Mouse (Mus musculus) hindbrain, embryonic 13.5 days (tissue): ENCODE measurements around the gene Prdm16. TPM values are rescaled to one million over a fixed set of nuclear protein-coding genes. Genes with fewer than 3 reads are reported as not detected.

Source experiments
- ATAC-seq: fragments of 200-750 bp; cut with Nextera tagmentation; 2 replicates; pipeline ENCODE4 v1.8.0; 2017; ENCODE audit warnings: moderate TSS enrichment; ENCODE audit not compliant: low FRiP score
- H3K27ac ChIP-seq: fragments of 300-500 bp; sonication (generic); 2 replicates; pipeline ENCODE4 v1.5.1; 2015; ENCODE audit warnings: inconsistent platforms, mild to moderate bottlenecking, moderate library complexity
- H3K27me3 ChIP-seq: fragments of 300-500 bp; sonication (generic); 2 replicates; pipeline ENCODE4 v1.6.1; 2015; ENCODE audit warnings: mild to moderate bottlenecking, inconsistent platforms
- H3K36me3 ChIP-seq: fragments of 300-500 bp; sonication (generic); 2 replicates; pipeline ENCODE4 v1.6.1; 2015; ENCODE audit warnings: mild to moderate bottlenecking, inconsistent platforms
- H3K4me1 ChIP-seq: fragments of 300-500 bp; sonication (generic); replicated peaks from 2 replicates; pipeline ENCODE4 v1.6.1; 2015; ENCODE audit warnings: inconsistent platforms
- H3K4me2 ChIP-seq: fragments of 300-500 bp; sonication (generic); 2 replicates; pipeline ENCODE4 v1.6.1; 2015; ENCODE audit warnings: inconsistent platforms, mild to moderate bottlenecking, moderate library complexity
- H3K4me3 ChIP-seq: fragments of 300-500 bp; sonication (generic); 2 replicates; pipeline ENCODE4 v1.5.1; 2015; ENCODE audit warnings: mild to moderate bottlenecking, inconsistent platforms
- H3K9ac ChIP-seq: fragments of 300-500 bp; sonication (generic); 2 replicates; pipeline ENCODE4 v1.6.1; 2015; ENCODE audit warnings: mild to moderate bottlenecking, inconsistent platforms
- H3K9me3 ChIP-seq: fragments of 300-500 bp; sonication (generic); 2 replicates; pipeline ENCODE4 v1.6.1; 2016; ENCODE audit warnings: inconsistent platforms
- WGBS: fragments of 180-500 bp; shearing (Covaris S2); methylation state at CpG from one replicate; pipeline ENCODE4 v1.1.7; 2015; 5-methylcytosine and 5-hydroxymethylcytosine counted together
- polyA plus RNA-seq: library from polyadenylated mRNA; unstranded; fragments of >200 nt; fragmentation: Nextera tagmentation; extraction: Ambion mirVana; gene quantifications from 2 replicates; pipeline ENCODE4 v1.2.1, GENCODE M21; 2015

Prdm16 gene
- polyA plus RNA-seq, 1 experiment from 2014 or later: 17.2 TPM

DNA sequence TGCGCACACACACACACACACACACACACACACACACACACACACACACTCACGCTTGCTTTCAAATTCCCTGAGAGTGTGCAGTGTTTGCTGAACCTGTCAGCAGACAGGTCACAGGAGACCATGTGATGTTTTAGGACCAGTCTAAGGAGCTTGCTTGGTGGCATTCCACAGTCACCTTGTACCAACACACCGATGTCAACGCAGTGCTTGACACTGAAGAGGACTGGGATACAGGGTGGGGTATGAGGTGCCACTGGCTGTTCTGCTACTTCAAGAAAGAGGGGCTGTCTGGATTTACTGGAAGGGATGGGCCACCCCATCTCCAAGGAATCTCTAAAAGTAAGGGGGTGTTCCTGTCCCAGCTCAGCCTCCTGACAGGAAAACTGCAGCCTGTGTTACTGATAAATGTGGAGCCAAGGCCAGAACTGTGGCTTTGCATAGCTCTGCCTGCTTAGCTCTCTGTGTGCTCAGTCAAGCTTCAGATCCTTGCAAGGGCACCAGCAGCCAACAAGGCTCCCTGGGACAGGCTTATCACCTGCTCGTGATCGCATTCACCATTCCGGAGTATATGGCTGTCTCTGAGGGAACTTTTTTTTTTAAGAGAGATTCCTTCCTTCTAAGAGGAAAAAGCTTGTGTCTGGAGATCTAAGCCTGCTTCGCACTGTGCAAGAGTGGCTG, 157.6 kb downstream of the Prdm16 start:
- Histone ChIP-seq H3K27ac (no peak overlapping the region), H3K9ac (no peak overlapping the region), H3K4me2 (no peak overlapping the region), H3K4me1 (peaks cover 9% of the 10 kb centered on the region), H3K27me3 (peaks cover 98% of the 10 kb centered on the region), H3K9me3 (no peaks in the 10 kb centered on the region), H3K36me3 (no peaks in the 10 kb centered on the region), H3K4me3 (no peak overlapping the region)
- WGBS: 95% methylated on average over 8 of the region's 8 CpGs
- no peak for ATAC-seq

DNA sequence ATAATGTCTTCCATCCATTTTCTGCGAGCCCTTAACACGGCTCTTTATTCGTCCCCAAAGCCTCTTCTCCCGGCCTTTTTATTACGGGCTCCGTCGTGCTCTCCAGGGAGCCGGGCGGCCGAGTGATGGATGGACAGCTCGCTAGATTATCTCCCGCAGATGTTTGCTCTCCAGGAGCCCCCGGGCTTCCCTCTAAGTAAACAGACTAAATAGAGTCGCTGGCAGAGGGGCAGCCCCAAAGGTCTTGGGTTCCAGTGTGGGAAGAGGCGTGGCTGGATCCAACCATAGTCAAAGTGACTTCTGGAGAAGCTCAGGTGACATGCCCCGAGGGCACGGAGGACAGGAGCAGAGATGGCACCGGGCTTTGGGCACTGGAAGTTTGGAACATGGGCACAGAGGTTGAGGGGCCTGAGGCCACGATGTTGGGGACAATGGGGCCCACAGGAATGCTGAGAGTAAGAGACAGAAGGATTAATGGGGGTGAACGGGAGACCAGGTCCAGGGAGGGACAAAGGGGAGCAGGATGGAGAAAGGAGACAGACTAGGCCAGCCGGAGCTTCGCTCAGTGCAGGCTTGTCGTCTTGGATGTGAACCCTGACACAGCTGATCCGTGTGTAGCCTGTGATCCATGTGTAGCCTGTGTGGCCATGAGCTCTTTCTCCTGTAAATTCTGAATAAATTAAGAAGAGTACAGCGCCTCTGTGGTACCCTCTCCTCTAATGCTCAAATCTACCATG, 162.9 kb downstream of the Prdm16 start:
- Histone ChIP-seq H3K27me3 (peaks cover 92% of the 10 kb centered on the region), H3K4me2 (0 out of 2 replicates have a peak overlapping the region, but pooled peaks have one; percentile 0), H3K4me1 (peaks cover 38% of the 10 kb centered on the region), H3K4me3 (no peak overlapping the region), H3K36me3 (no peaks in the 10 kb centered on the region), H3K27ac (peak overlapping the region; percentile 61; the same call in 1 of the 2 replicates), H3K9ac (0 out of 2 replicates have a peak overlapping the region, but pooled peaks have one; percentile 35), H3K9me3 (no peaks in the 10 kb centered on the region)
- ATAC-seq: no peak
- WGBS: 11% methylated on average over 25 of the region's 25 CpGs

DNA sequence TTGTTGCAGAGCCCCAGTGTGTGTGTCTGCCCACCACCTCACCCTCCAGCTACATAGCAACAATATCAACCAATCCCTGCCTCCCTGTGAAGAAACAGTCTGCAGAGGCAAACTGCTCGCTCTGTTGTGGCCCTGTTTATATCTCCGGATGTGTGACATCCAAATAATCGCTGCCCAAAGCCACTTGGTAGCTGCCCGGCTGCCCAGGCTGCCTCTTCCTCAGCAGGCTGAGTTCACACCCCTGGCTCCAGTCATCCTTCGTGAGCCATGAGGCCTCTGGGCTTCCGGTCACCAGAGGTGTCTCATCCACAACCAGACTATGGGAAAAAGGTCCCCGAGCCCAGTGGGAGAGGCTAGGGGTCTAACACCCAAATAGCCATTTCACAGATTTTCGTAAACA, 164.1 kb downstream of the Prdm16 start:
- H3K4me1 ChIP-seq: peaks cover 42% of the 10 kb centered on the region
- WGBS: 24% methylated on average over 8 of the region's 8 CpGs
- no peaks in the 10 kb centered on the region for H3K9me3 ChIP-seq
- peaks cover 92% of the 10 kb centered on the region for H3K27me3 ChIP-seq
- peak overlapping the region; percentile 61 for H3K27ac ChIP-seq
- no peak overlapping the region for H3K4me3 ChIP-seq
- H3K4me2 ChIP-seq: no peak overlapping the region
- H3K36me3 ChIP-seq: no peaks in the 10 kb centered on the region
- H3K9ac ChIP-seq: peak overlapping the region; percentile 35; the same call in 1 of the 2 replicates
- ATAC-seq: no peak

DNA sequence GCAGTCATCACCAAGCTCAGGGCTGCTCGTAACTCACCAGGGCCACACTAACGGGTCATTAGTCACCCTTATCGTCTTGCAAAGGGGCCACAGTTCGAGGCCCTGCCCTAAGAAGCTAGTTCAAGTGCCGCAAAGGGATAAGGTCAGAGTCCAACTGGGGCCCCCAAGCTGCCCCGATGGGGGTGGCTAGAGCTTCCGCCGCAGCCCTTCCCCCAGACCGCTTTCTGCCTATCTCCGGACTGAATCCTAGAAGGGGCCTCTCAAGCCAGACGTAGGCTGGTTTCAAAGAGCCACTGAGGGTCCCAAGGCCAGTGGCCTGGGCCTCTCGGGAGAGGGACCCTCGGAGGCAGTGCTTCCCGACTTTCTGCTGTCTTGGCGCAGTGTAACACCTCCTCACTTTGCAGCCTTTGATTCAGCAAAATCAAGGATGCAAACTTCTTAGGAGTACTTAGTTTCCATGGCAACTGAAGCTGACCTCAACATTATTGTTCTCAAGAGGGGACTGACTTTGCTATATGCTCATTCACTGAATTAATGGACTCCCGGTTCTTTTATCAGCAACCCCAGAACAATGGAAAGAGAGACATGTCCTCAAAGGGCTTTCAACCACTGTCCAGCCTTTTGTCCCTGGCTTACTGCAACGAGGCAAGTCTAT, 165.1 kb downstream of the Prdm16 start:
- 9% methylated on average over 17 of the region's 17 CpGs for WGBS
- Histone ChIP-seq H3K4me2 (0 out of 2 replicates have a peak overlapping the region, but pooled peaks have one; percentile 6), H3K27me3 (peaks cover 92% of the 10 kb centered on the region), H3K9ac (no peak overlapping the region), H3K36me3 (no peaks in the 10 kb centered on the region), H3K4me1 (peaks cover 42% of the 10 kb centered on the region), H3K9me3 (no peaks in the 10 kb centered on the region), H3K27ac (peak overlapping the region; percentile 66; the same call in 1 of the 2 replicates), H3K4me3 (no peak overlapping the region)
- ATAC-seq: no peak

DNA sequence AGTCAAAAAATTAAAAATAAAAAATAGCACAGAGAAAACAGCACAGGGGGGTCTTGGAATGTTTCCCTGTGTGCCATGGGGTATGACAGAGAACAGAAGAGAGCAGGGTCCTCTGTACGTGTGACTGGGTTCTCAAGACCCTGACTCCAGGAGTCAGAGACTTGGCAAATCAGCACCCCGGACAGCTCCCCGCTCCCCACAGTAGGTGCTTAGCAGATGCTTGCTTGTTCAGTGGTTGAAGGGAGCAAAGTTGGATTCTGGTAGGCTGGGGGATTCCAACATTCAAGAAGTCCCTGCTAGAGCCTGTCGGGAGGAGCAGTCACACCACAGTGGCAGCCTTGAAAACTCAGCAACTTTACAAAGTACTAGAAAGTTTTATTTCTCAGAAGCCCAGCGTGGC, 170.4 kb downstream of the Prdm16 start:
- H3K27me3 ChIP-seq: peaks cover 99% of the 10 kb centered on the region
- WGBS: 44% methylated on average over 5 of the region's 5 CpGs
- H3K9ac ChIP-seq: no peak overlapping the region

DNA sequence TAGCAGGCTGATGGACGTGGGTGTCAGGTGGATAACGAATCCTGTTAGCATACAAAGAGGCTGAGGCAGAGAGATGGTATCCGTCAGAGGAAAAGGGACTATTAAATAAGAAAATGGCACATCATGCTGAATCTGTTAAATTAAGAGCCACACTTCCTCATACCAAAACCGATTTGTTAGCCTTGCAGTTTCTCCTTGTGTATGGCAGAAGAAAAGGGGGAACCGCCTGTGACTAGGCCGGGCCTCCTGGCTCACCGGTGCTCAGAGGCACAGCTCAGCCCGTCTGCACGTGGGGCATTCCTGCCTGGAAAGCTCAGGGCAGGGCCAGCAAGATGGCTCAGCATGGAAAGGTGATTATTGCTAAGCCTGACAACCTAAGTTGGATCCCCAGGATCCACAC, 171.6 kb downstream of the Prdm16 start:
- no peak overlapping the region for H3K4me3 ChIP-seq
- H3K27me3 ChIP-seq: peaks cover 99% of the 10 kb centered on the region
- peaks cover 26% of the 10 kb centered on the region for H3K4me1 ChIP-seq
- H3K9ac ChIP-seq: no peak overlapping the region
- 54% methylated on average over 9 of the region's 9 CpGs for whole genome bisulfite sequencing
- H3K27ac ChIP-seq: peak overlapping the region; percentile 44; the same call in 1 of the 2 replicates
- ATAC-seq: no peak
- H3K9me3 ChIP-seq: no peaks in the 10 kb centered on the region
- no peak overlapping the region for H3K4me2 ChIP-seq
- no peaks in the 10 kb centered on the region for H3K36me3 ChIP-seq

More for the DNA sequence above, 170.4 kb downstream of the Prdm16 start:
- H3K9me3 ChIP-seq: no peaks in the 10 kb centered on the region
- no peak overlapping the region for H3K4me2 ChIP-seq
- ATAC-seq: no peak
- H3K4me1 ChIP-seq: peaks cover 34% of the 10 kb centered on the region
- no peak overlapping the region for H3K27ac ChIP-seq
- no peaks in the 10 kb centered on the region for H3K36me3 ChIP-seq
- no peak overlapping the region for H3K4me3 ChIP-seq

DNA sequence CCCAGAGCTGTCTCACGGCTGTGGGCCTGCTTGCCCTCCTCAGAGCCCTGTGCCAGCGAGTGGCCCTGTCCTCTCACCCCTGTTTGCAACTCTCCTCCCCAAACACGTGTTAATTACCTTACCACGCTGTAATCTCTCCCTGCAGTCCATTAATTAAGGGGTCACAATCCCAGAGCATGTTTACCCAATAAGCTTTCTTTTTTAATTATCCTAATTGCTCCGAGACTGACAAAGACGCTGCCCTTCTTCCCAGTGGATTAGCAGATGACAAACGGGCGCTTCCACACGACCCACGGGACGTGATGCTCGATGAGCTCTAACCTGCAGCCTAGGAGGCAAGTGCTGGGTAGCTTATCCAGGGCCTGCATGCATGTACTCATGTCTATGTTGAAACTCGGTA, 176.7 kb downstream of the Prdm16 start:
- Histone ChIP-seq H3K27ac (no peak overlapping the region), H3K4me2 (no peak overlapping the region), H3K9ac (no peak overlapping the region), H3K27me3 (peaks cover 94% of the 10 kb centered on the region), H3K9me3 (no peaks in the 10 kb centered on the region), H3K4me1 (peaks cover 33% of the 10 kb centered on the region), H3K4me3 (no peak overlapping the region), H3K36me3 (no peaks in the 10 kb centered on the region)
- no peak for ATAC-seq
- WGBS: 51% methylated on average over 13 of the region's 13 CpGs

DNA sequence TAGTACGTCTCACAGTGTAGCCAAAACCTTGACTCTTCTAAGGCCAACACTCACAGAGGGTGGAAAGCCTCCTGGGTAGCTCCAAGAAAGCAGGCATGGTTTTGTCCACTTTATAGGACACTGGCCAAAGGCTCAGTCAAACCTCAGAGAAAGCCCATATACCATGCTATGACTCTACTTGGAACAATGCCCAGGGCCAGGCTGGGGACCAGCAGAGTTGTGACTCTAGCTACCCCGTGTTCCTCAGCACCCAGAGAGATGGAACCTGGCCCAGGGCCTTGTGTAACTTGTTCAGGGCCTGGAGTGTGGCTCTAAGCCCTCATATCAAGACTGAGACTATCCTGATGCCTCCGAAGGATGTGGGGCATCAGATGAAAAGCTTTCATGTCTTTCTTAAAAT, 178.9 kb downstream of the Prdm16 start:
- Histone ChIP-seq H3K4me1 (peaks cover 26% of the 10 kb centered on the region), H3K9ac (no peak overlapping the region), H3K9me3 (no peaks in the 10 kb centered on the region), H3K36me3 (no peaks in the 10 kb centered on the region), H3K27me3 (peaks cover 89% of the 10 kb centered on the region), H3K4me3 (no peak overlapping the region), H3K4me2 (no peak overlapping the region), H3K27ac (no peak overlapping the region)
- no peak for ATAC-seq
- whole genome bisulfite sequencing: 86% methylated on average over 3 of the region's 3 CpGs

DNA sequence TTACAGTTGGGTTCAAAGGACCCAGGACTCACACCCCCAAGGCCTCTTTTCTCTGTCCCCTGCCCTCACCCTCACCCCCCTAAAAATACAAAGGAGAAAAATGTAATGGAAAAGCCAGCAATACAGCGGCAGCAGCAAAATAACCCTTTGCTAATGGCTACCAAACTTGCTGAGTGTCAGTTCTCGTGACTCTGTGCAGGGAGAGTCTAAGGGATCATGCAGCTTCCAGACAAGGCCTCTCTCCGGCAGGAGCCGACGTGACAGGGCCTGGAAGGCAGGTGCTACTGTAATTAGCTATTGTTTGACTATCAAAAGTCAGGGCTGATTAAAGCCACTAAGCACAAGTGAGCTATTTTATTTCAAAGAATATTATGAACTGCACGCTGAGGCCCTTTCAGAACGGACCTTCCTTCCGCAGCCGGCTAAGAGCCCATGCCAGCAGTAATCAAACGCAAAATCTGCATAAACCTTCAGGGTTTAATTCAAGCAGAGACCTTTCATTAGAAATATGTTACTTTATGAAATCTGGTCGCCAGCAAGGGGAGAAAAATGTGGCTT, 180.3 kb downstream of the Prdm16 start:
- Histone ChIP-seq H3K4me2 (no peak overlapping the region), H3K36me3 (no peaks in the 10 kb centered on the region), H3K9me3 (no peaks in the 10 kb centered on the region), H3K9ac (no peak overlapping the region), H3K27me3 (peaks cover 89% of the 10 kb centered on the region), H3K4me3 (no peak overlapping the region), H3K27ac (peak overlapping the region; percentile 26; the same call in 1 of the 2 replicates), H3K4me1 (peaks cover 22% of the 10 kb centered on the region)
- ATAC-seq: no peak
- 42% methylated on average over 11 of the region's 11 CpGs for whole genome bisulfite sequencing

DNA sequence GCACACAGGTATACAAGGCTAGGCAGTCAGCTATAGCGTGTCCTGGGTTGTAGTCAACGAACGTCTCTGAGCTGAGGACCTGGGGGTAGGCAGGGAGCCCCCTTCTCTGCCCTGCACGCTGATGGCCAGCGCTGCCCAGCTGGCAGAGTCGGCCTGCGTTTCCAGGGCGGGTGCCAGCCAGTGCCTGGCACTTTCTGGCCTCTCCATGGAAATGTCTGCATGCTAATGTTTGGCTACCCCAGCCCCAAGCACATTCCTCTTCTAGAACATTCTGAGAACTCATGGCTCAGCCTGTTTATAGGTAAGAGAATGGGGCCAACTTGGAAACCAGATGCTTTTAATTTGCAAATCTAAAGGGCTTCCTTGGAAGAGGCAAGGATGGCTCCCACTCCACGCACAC, 186.2 kb downstream of the Prdm16 start:
- Histone ChIP-seq H3K4me3 (no peak overlapping the region), H3K4me1 (peaks cover 11% of the 10 kb centered on the region), H3K27ac (no peak overlapping the region), H3K4me2 (no peak overlapping the region), H3K27me3 (peaks cover 90% of the 10 kb centered on the region), H3K36me3 (no peaks in the 10 kb centered on the region), H3K9me3 (no peaks in the 10 kb centered on the region), H3K9ac (no peak overlapping the region; the same call in 1 of the 2 replicates)
- WGBS: 91% methylated on average over 9 of the region's 9 CpGs
- ATAC-seq: no peak

DNA sequence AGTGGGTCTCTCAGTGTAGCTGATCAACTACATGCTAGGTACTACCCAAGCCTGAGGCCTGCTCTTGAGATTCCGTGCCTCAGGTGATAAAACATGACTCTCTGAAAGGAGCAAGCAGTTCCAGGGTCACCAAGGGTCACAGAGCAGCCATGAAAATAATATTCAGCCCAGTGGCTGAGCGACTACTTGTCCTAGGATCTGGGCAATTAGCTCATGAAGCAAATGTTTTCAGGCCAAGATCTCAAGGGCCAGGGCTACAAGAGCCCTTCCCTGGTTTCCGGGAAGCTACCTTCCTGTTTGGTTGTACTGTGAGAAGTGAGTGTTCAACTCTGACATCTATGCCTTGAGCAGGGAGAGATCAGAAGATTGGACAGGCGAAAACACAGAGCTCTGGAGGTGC, 186.6 kb downstream of the Prdm16 start:
- 83% methylated on average over 4 of the region's 4 CpGs for WGBS
- H3K4me2 ChIP-seq: no peak overlapping the region
- ATAC-seq: no peak
- no peak overlapping the region for H3K4me3 ChIP-seq
- peaks cover 13% of the 10 kb centered on the region for H3K4me1 ChIP-seq
- H3K27me3 ChIP-seq: peaks cover 90% of the 10 kb centered on the region
- H3K27ac ChIP-seq: no peak overlapping the region
- H3K9me3 ChIP-seq: no peaks in the 10 kb centered on the region
- H3K36me3 ChIP-seq: no peaks in the 10 kb centered on the region
- no peak overlapping the region; the same call in 1 of the 2 replicates for H3K9ac ChIP-seq

DNA sequence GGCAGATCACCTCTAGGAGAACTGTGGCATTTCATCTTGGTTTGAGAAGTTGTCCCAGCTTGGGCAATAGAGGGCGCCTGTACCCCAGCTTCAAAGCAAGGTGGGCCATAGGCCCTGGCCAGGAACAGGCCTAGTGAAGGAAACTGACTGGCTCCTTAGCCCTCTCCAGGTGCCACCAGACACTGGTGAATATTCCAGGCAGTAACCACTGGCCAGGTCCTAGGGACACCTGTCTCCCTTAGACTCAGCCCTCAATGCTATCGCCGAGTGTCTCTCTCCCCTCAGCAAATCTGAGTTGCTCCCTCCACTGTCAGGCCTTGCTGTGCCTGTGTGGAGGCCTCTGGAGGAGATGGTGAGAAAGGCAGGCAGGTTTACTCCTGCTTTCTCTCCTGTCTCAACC, 187.3 kb downstream of the Prdm16 start:
- 8% methylated on average over 3 of the region's 3 CpGs for WGBS
- ATAC-seq: no peak
- H3K36me3 ChIP-seq: no peaks in the 10 kb centered on the region
- no peak overlapping the region for H3K9ac ChIP-seq
- no peaks in the 10 kb centered on the region for H3K9me3 ChIP-seq
- H3K4me1 ChIP-seq: peaks cover 16% of the 10 kb centered on the region
- peaks cover 90% of the 10 kb centered on the region for H3K27me3 ChIP-seq
- H3K4me2 ChIP-seq: no peak overlapping the region
- no peak overlapping the region for H3K27ac ChIP-seq
- no peak overlapping the region for H3K4me3 ChIP-seq
